Mouse (Mus musculus): ENCODE results near the gene Vgll3. TPM values are rescaled to one million over a fixed set of nuclear protein-coding genes. Genes with fewer than 3 reads are reported as not detected.
A peak's percentile ranks its signal among the peaks of the same experiment; 100 is the strongest.

Vgll3 gene
- polyA plus RNA-seq, 1 experiment: 9.9 TPM

- Histone ChIP-seq H3K79me3 (ENCODE audit: low read depth) (no peaks in the 10 kb centered on the region), H3ac (ENCODE audit: control insufficient read depth, insufficient read length, low read depth) (no peak overlapping the region), H3K4me3 (ENCODE audit: insufficient read depth, poor library complexity, severe bottlenecking) (no peak overlapping the region), H3K36me3 (ENCODE audit: control insufficient read depth, insufficient read depth) (no peaks in the 10 kb centered on the region), H3K27me3 (ENCODE audit: control insufficient read depth, insufficient read depth, insufficient read length) (no peaks in the 10 kb centered on the region), H3K79me2 (ENCODE audit: control insufficient read depth, insufficient read depth) (no peaks in the 10 kb centered on the region)
- no peak for TF ChIP-seq USF1 (IDR thresholded peaks at IDR 0.05; ENCODE audit: low read depth)
- TF ChIP-seq MYOD1 (IDR thresholded peaks at IDR 0.05; ENCODE audit: control insufficient read depth, insufficient read length, low read depth): peak; percentile 33
These were observed 5.7 kb downstream of the Vgll3 start for GRCm38 (mm10) chr16:65820803-65821202.

- H3K4me3 ChIP-seq (ENCODE audit: insufficient read depth, poor library complexity, severe bottlenecking): no peak overlapping the region
- no peak overlapping the region for H3ac ChIP-seq (ENCODE audit: control insufficient read depth, insufficient read length, low read depth)
- H3K36me3 ChIP-seq (ENCODE audit: control insufficient read depth, insufficient read depth): no peaks in the 10 kb centered on the region
- no peaks in the 10 kb centered on the region for H3K27me3 ChIP-seq (ENCODE audit: control insufficient read depth, insufficient read depth, insufficient read length)
- H3K79me3 ChIP-seq (ENCODE audit: low read depth): no peaks in the 10 kb centered on the region
- H3K79me2 ChIP-seq (ENCODE audit: control insufficient read depth, insufficient read depth): no peaks in the 10 kb centered on the region
- no peak for TF ChIP-seq CEBPB (IDR thresholded peaks at IDR 0.05; ENCODE audit: low read depth)
- no peak for TF ChIP-seq FOSL1 (IDR thresholded peaks at IDR 0.05; ENCODE audit: insufficient read depth, low read length, poor library complexity, severe bottlenecking)
- no peak for TF ChIP-seq CTCF (IDR thresholded peaks at IDR 0.05; ENCODE audit: control insufficient read depth, insufficient read depth, insufficient read length)
- no peak for TF ChIP-seq MYOD1 (IDR thresholded peaks at IDR 0.05; ENCODE audit: control insufficient read depth, insufficient read length, low read depth)
- no peak for TF ChIP-seq USF1 (IDR thresholded peaks at IDR 0.05; ENCODE audit: low read depth)
- no peak for TF ChIP-seq MAX (IDR thresholded peaks at IDR 0.05)
- TF ChIP-seq MYOG (IDR thresholded peaks at IDR 0.05; ENCODE audit: control insufficient read depth, extremely low read depth, insufficient read length): no peak
These were observed 8.7 kb downstream of the Vgll3 start for GRCm38 (mm10) chr16:65823721-65824120.

GRCm38 (mm10) chr16:65828141-65828565, 13.1 kb downstream of the Vgll3 start:
- H3K79me3 ChIP-seq (ENCODE audit: low read depth): no peaks in the 10 kb centered on the region
- H3K27me3 ChIP-seq (ENCODE audit: control insufficient read depth, insufficient read depth, insufficient read length): no peaks in the 10 kb centered on the region
- no peaks in the 10 kb centered on the region for H3K36me3 ChIP-seq (ENCODE audit: control insufficient read depth, insufficient read depth)
- no peak overlapping the region for H3ac ChIP-seq (ENCODE audit: control insufficient read depth, insufficient read length, low read depth)
- no peaks in the 10 kb centered on the region for H3K79me2 ChIP-seq (ENCODE audit: control insufficient read depth, insufficient read depth)
- no peak overlapping the region for H3K4me3 ChIP-seq (ENCODE audit: insufficient read depth, poor library complexity, severe bottlenecking)
- TF ChIP-seq MAX (IDR thresholded peaks at IDR 0.05): no peak
- TF ChIP-seq MYOG (IDR thresholded peaks at IDR 0.05; ENCODE audit: control insufficient read depth, extremely low read depth, insufficient read length): no peak
- TF ChIP-seq MYOD1 (IDR thresholded peaks at IDR 0.05; ENCODE audit: control insufficient read depth, insufficient read length, low read depth): no peak
- no peak for TF ChIP-seq CEBPB (IDR thresholded peaks at IDR 0.05; ENCODE audit: low read depth)
- TF ChIP-seq FOSL1 (IDR thresholded peaks at IDR 0.05; ENCODE audit: insufficient read depth, low read length, poor library complexity, severe bottlenecking): no peak
- no peak for TF ChIP-seq CTCF (IDR thresholded peaks at IDR 0.05; ENCODE audit: control insufficient read depth, insufficient read depth, insufficient read length)
- no peak for TF ChIP-seq USF1 (IDR thresholded peaks at IDR 0.05; ENCODE audit: low read depth)

- Histone ChIP-seq H3K36me3 (ENCODE audit: control insufficient read depth, insufficient read depth) (no peaks in the 10 kb centered on the region), H3K27me3 (ENCODE audit: control insufficient read depth, insufficient read depth, insufficient read length) (no peaks in the 10 kb centered on the region), H3ac (ENCODE audit: control insufficient read depth, insufficient read length, low read depth) (no peak overlapping the region), H3K4me3 (ENCODE audit: insufficient read depth, poor library complexity, severe bottlenecking) (no peak overlapping the region), H3K79me2 (ENCODE audit: control insufficient read depth, insufficient read depth) (no peaks in the 10 kb centered on the region), H3K79me3 (ENCODE audit: low read depth) (no peaks in the 10 kb centered on the region)
- TF ChIP-seq MYOG (IDR thresholded peaks at IDR 0.05; ENCODE audit: control insufficient read depth, extremely low read depth, insufficient read length) (no peak), MAX (IDR thresholded peaks at IDR 0.05) (no peak), MYOD1 (IDR thresholded peaks at IDR 0.05; ENCODE audit: control insufficient read depth, insufficient read length, low read depth) (no peak), CTCF (IDR thresholded peaks at IDR 0.05; ENCODE audit: control insufficient read depth, insufficient read depth, insufficient read length) (no peak), USF1 (IDR thresholded peaks at IDR 0.05; ENCODE audit: low read depth) (no peak), FOSL1 (IDR thresholded peaks at IDR 0.05; ENCODE audit: insufficient read depth, low read length, poor library complexity, severe bottlenecking) (no peak), CEBPB (IDR thresholded peaks at IDR 0.05; ENCODE audit: low read depth) (no peak)
These were observed 14.0 kb downstream of the Vgll3 start for GRCm38 (mm10) chr16:65829096-65829495.

- Histone ChIP-seq H3K36me3 (ENCODE audit: control insufficient read depth, insufficient read depth) (no peaks in the 10 kb centered on the region), H3K27me3 (ENCODE audit: control insufficient read depth, insufficient read depth, insufficient read length) (no peaks in the 10 kb centered on the region), H3ac (ENCODE audit: control insufficient read depth, insufficient read length, low read depth) (no peak overlapping the region), H3K4me3 (ENCODE audit: insufficient read depth, poor library complexity, severe bottlenecking) (no peak overlapping the region), H3K79me2 (ENCODE audit: control insufficient read depth, insufficient read depth) (no peaks in the 10 kb centered on the region), H3K79me3 (ENCODE audit: low read depth) (no peaks in the 10 kb centered on the region)
- TF ChIP-seq MYOD1 (IDR thresholded peaks at IDR 0.05; ENCODE audit: control insufficient read depth, insufficient read length, low read depth) (no peak), MAX (IDR thresholded peaks at IDR 0.05) (no peak), USF1 (IDR thresholded peaks at IDR 0.05; ENCODE audit: low read depth) (no peak), CTCF (IDR thresholded peaks at IDR 0.05; ENCODE audit: control insufficient read depth, insufficient read depth, insufficient read length) (no peak), CEBPB (IDR thresholded peaks at IDR 0.05; ENCODE audit: low read depth) (no peak), MYOG (IDR thresholded peaks at IDR 0.05; ENCODE audit: control insufficient read depth, extremely low read depth, insufficient read length) (no peak), FOSL1 (IDR thresholded peaks at IDR 0.05; ENCODE audit: insufficient read depth, low read length, poor library complexity, severe bottlenecking) (no peak)
These were observed 19.7 kb downstream of the Vgll3 start for GRCm38 (mm10) chr16:65834721-65835120.

GRCm38 (mm10) chr16:65850126-65850525, 35.1 kb downstream of the Vgll3 start:
- Histone ChIP-seq H3K27me3 (ENCODE audit: control insufficient read depth, insufficient read depth, insufficient read length) (no peaks in the 10 kb centered on the region), H3ac (ENCODE audit: control insufficient read depth, insufficient read length, low read depth) (no peak overlapping the region), H3K36me3 (ENCODE audit: control insufficient read depth, insufficient read depth) (no peaks in the 10 kb centered on the region), H3K79me2 (ENCODE audit: control insufficient read depth, insufficient read depth) (no peaks in the 10 kb centered on the region), H3K4me3 (ENCODE audit: insufficient read depth, poor library complexity, severe bottlenecking) (no peak overlapping the region), H3K79me3 (ENCODE audit: low read depth) (no peaks in the 10 kb centered on the region)
- TF ChIP-seq MYOG (IDR thresholded peaks at IDR 0.05; ENCODE audit: control insufficient read depth, extremely low read depth, insufficient read length) (no peak), MAX (IDR thresholded peaks at IDR 0.05) (no peak), CEBPB (IDR thresholded peaks at IDR 0.05; ENCODE audit: low read depth) (no peak), MYOD1 (IDR thresholded peaks at IDR 0.05; ENCODE audit: control insufficient read depth, insufficient read length, low read depth) (no peak), USF1 (IDR thresholded peaks at IDR 0.05; ENCODE audit: low read depth) (no peak)
